Mouse (Mus musculus) naive thymus-derived CD4-positive, alpha-beta T cell, adult 5 months (primary cell): ENCODE results near the gene Jun. TPM values are rescaled to one million over a fixed set of nuclear protein-coding genes. Genes with fewer than 3 reads are reported as not detected.

Experiments used
- polyA plus RNA-seq: library from polyadenylated mRNA; unstranded; fragments of 100-300 nt; shearing (Covaris generic); gene quantifications from one replicate; pipeline ENCODE4 v1.2.1, GENCODE M21; 2017

Jun gene
- polyA plus RNA-seq: 217 TPM

GRCm38 (mm10) chr4:95052025-95052899, at the start of gene Jun:
Gene Jun, minus strand, starts transcription at chr4:95052222.

Other genes starting within 250 kb of the Jun start
- gene Eqtn, start 123.4 kb downstream of the Jun start, polyA plus RNA-seq: not detected
- gene Mysm1, start 73.1 kb downstream of the Jun start, polyA plus RNA-seq: 62.7 TPM